Mouse (Mus musculus) heart, postnatal 0 days (tissue): ENCODE measurements around the gene BC024978. TPM values are rescaled to one million over a fixed set of nuclear protein-coding genes. Genes with fewer than 3 reads are reported as not detected.

Source experiments
- ATAC-seq: fragments of 200-750 bp; cut with Nextera tagmentation; 2 replicates; pipeline ENCODE4 v1.8.0; 2017; ENCODE audit warnings: low read depth, moderate number of reproducible peaks, moderate library complexity; ENCODE audit not compliant: insufficient read depth
- DNase-seq: peaks from one replicate; pipeline ENCODE4 v3.0.0-alpha.2; 2016; ENCODE audit warnings: low spot score
- H3K27ac ChIP-seq: fragments of 300-500 bp; sonication (generic); 2 replicates; pipeline ENCODE4 v1.5.1; 2014; ENCODE audit warnings: low read depth, mild to moderate bottlenecking
- H3K27me3 ChIP-seq: fragments of 300-500 bp; sonication (generic); 2 replicates; pipeline ENCODE4 v1.6.1; 2014; ENCODE audit warnings: low read length, mixed read lengths; ENCODE audit not compliant: control insufficient read depth, insufficient read depth
- H3K36me3 ChIP-seq: fragments of 300-500 bp; sonication (generic); replicated peaks from 2 replicates; pipeline ENCODE4 v1.6.1; 2014; ENCODE audit warnings: low read length, mixed read lengths; ENCODE audit not compliant: control insufficient read depth, insufficient read depth
- H3K4me1 ChIP-seq: fragments of 300-500 bp; sonication (generic); 2 replicates; pipeline ENCODE4 v1.6.1; 2014; ENCODE audit warnings: antibody characterized with exemption; ENCODE audit not compliant: control insufficient read depth, insufficient read depth
- H3K4me2 ChIP-seq: fragments of 300-500 bp; sonication (generic); 2 replicates; pipeline ENCODE4 v1.6.1; 2014; ENCODE audit warnings: low read depth, mild to moderate bottlenecking, low read length, moderate library complexity
- H3K4me3 ChIP-seq: fragments of 300-500 bp; sonication (generic); 2 replicates; pipeline ENCODE4 v1.5.1; 2014; ENCODE audit warnings: low read depth, low read length
- H3K9ac ChIP-seq: fragments of 300-500 bp; sonication (generic); replicated peaks from 2 replicates; pipeline ENCODE4 v1.6.1; 2014; ENCODE audit warnings: low read depth, low read length, mixed read lengths
- H3K9me3 ChIP-seq: fragments of 300-500 bp; sonication (generic); replicated peaks from 2 replicates; pipeline ENCODE4 v1.6.1; 2016; ENCODE audit warnings: low read length; ENCODE audit not compliant: control insufficient read depth
- CTCF ChIP-seq: IDR thresholded peaks from 2 replicates; pipeline ENCODE4 v1.5.1; 2016; ENCODE audit warnings: antibody characterized with exemption, control low read depth, low read depth
- EP300 ChIP-seq: IDR thresholded peaks from 2 replicates; pipeline ENCODE4 v1.6.1; 2016; ENCODE audit warnings: antibody characterized with exemption, low read depth
- WGBS: fragments of 180-500 bp; shearing (Covaris S2); extraction: QIAGEN DNeasy Blood & Tissue Kit; methylation state at CpG from one replicate; pipeline ENCODE4 v1.1.7; 2014; 5-methylcytosine and 5-hydroxymethylcytosine counted together
- polyA plus RNA-seq: library from polyadenylated mRNA; unstranded; fragments of >200 nt; fragmentation: Nextera tagmentation; extraction: Ambion mirVana; gene quantifications from 2 replicates; pipeline ENCODE4 v1.2.1, GENCODE M21; 2015
- total RNA-seq: library from RNA; depleted of rRNA; stranded (reverse); fragments of >200 nt; gene quantifications from 2 replicates; pipeline ENCODE4 v1.2.3, GENCODE M21; 2014; ENCODE audit warnings: low replicate concordance

Gene BC024978
- total and polyA plus RNA-seq, 2 experiments from 2014 or later = 2.0 to 4.8 TPM

GRCm38 (mm10) chr7:27178324-27179216, 17.0 kb upstream of the BC024978 start, which contains the start of gene Rab4b:
Gene Rab4b, minus strand, starts transcription at chr7:27178896.
- H3K4me2 ChIP-seq = peak within 1 kb of the TSS; percentile 59
- peak within 1 kb of the TSS; percentile 62 for H3K9ac ChIP-seq
- TF ChIP-seq CTCF (peak; percentile 59), EP300 (peak; percentile 81)
- peaks cover 12% of the 10 kb centered on the region for H3K4me1 ChIP-seq
- peak within 1 kb of the TSS; percentile 80 for H3K4me3 ChIP-seq
- H3K27me3 ChIP-seq = no peaks in the 10 kb centered on the region
- peak; percentile 99 for DNase-seq
- no peaks in the 10 kb centered on the region for H3K9me3 ChIP-seq
- under 1% methylated on average over 52 of the region's 53 CpGs for WGBS
- ATAC-seq = peak; percentile 97
- peak within 1 kb of the TSS; percentile 94 for H3K27ac ChIP-seq
- H3K36me3 ChIP-seq = peaks cover 9% of the 10 kb centered on the region

GRCm38 (mm10) chr7:27179217-27179918, 16.2 kb upstream of the BC024978 start:
- TF ChIP-seq CTCF (no peak), EP300 (no peak)
- H3K4me2 ChIP-seq = peak overlapping the region; percentile 59
- H3K9ac ChIP-seq = no peak overlapping the region
- no peaks in the 10 kb centered on the region for H3K9me3 ChIP-seq
- no peak for DNase-seq
- no peaks in the 10 kb centered on the region for H3K27me3 ChIP-seq
- H3K36me3 ChIP-seq = peaks cover 6% of the 10 kb centered on the region
- peak overlapping the region; percentile 75 for H3K27ac ChIP-seq
- H3K4me1 ChIP-seq = peaks cover 12% of the 10 kb centered on the region
- 43% methylated on average over 16 of the region's 16 CpGs for WGBS
- peak overlapping the region; percentile 80 for H3K4me3 ChIP-seq
- no peak for ATAC-seq

- no peaks in the 10 kb centered on the region for H3K27me3 ChIP-seq
- DNase-seq (peak; percentile 66), ATAC-seq (no peak)
- WGBS = 46% methylated on average over 5 of the region's 5 CpGs
- peaks cover 11% of the 10 kb centered on the region; the same call in 1 of the 2 replicates for H3K36me3 ChIP-seq
- no peak overlapping the region for H3K4me2 ChIP-seq
- no peak overlapping the region for H3K9ac ChIP-seq
- TF ChIP-seq CTCF (no peak), EP300 (no peak)
- H3K4me3 ChIP-seq = no peak overlapping the region
- no peaks in the 10 kb centered on the region for H3K9me3 ChIP-seq
- peaks cover 12% of the 10 kb centered on the region for H3K4me1 ChIP-seq
- no peak overlapping the region for H3K27ac ChIP-seq
Observed at GRCm38 (mm10) chr7:27180036-27180435, 15.5 kb upstream of the BC024978 start.

GRCm38 (mm10) chr7:27180837-27181695, 14.5 kb upstream of the BC024978 start, which contains the start of the genes Gm21983 and Mia:
Gene Gm21983, minus strand, starts transcription at chr7:27181086.
Gene Mia, minus strand, starts transcription at chr7:27181157.
- ATAC-seq (no peak), DNase-seq (no peak)
- H3K27me3 ChIP-seq = no peaks in the 10 kb centered on the region
- no peak within 1 kb of the TSS for H3K4me2 ChIP-seq
- H3K4me3 ChIP-seq = no peak within 1 kb of the TSS
- 64% methylated on average over 14 of the region's 14 CpGs for WGBS
- no peak within 1 kb of the TSS for H3K9ac ChIP-seq
- peaks cover 12% of the 10 kb centered on the region for H3K4me1 ChIP-seq
- no peak within 1 kb of the TSS for H3K27ac ChIP-seq
- H3K9me3 ChIP-seq = no peaks in the 10 kb centered on the region
- TF ChIP-seq CTCF (no peak), EP300 (no peak)
- peaks cover 21% of the 10 kb centered on the region for H3K36me3 ChIP-seq

GRCm38 (mm10) chr7:27182498-27182897, 13.1 kb upstream of the BC024978 start:
- Histone ChIP-seq H3K9me3 (no peaks in the 10 kb centered on the region), H3K4me2 (no peak overlapping the region), H3K27ac (no peak overlapping the region), H3K9ac (no peak overlapping the region), H3K36me3 (peaks cover 34% of the 10 kb centered on the region), H3K27me3 (no peaks in the 10 kb centered on the region), H3K4me1 (peaks cover 12% of the 10 kb centered on the region), H3K4me3 (no peak overlapping the region)
- TF ChIP-seq EP300 (no peak), CTCF (no peak)
- ATAC-seq (no peak), DNase-seq (no peak)
- 54% methylated on average over 1 of the region's 1 CpGs for WGBS
